Mouse (Mus musculus) leukemia stem cell, adult 10-12 weeks (primary cell): ENCODE measurements around the gene Daxx. TPM values are rescaled to one million over a fixed set of nuclear protein-coding genes. Genes with fewer than 3 reads are reported as not detected.

ENCODE experiments used
- polyA plus RNA-seq: library from polyadenylated mRNA; stranded (reverse); fragments of >175 nt; gene quantifications from 2 replicates; pipeline ENCODE4 v1.2.3, GENCODE M21; 2012; ENCODE audit warnings: low replicate concordance

The Daxx gene
- polyA plus RNA-seq = 28.6 and 32.1 TPM in 2 replicates

GRCm38 (mm10) chr17:33909077-33909868, at the start of gene Daxx:
Gene Daxx, plus strand, starts transcription at chr17:33909414.

GRCm38 (mm10) chr17:33873537-33873936, 35.7 kb upstream of the Daxx start, which contains the start of gene Gm7029:
Gene Gm7029, plus strand, starts transcription at chr17:33873837.

GRCm38 (mm10) chr17:33890533-33891059, 18.6 kb upstream of the Daxx start, which contains the start of gene Kifc1:
Gene Kifc1, minus strand, starts transcription at chr17:33890661.

GRCm38 (mm10) chr17:33904835-33905234, 4.4 kb upstream of the Daxx start, which contains the start of gene Platr17:
Gene Platr17, plus strand, starts transcription at chr17:33905135.

GRCm38 (mm10) chr17:33915671-33916250, 6.5 kb downstream of the Daxx start, which contains the start of the genes Tapbp and Zbtb22:
Gene Tapbp, plus strand, starts transcription at chr17:33915899.
Gene Zbtb22, plus strand, starts transcription at chr17:33915904.

GRCm38 (mm10) chr17:33929371-33930279, 20.4 kb downstream of the Daxx start, which contains the start of gene Rgl2:
Gene Rgl2, plus strand, starts transcription at chr17:33929543.

GRCm38 (mm10) chr17:33940206-33940805, 31.1 kb downstream of the Daxx start, which contains the start of the genes Pfdn6 and Wdr46:
Gene Pfdn6, minus strand, starts transcription at chr17:33940343.
Gene Wdr46, plus strand, starts transcription at chr17:33940660.

GRCm38 (mm10) chr17:33951021-33951946, 42.1 kb downstream of the Daxx start, which contains the start of gene B3galt4:
Gene B3galt4, minus strand, starts transcription at chr17:33951488.

GRCm38 (mm10) chr17:33955555-33956214, 46.5 kb downstream of the Daxx start, which contains the start of the genes Vps52 and Rps18:
Gene Vps52, plus strand, starts transcription at chr17:33955812.
Gene Rps18, minus strand, starts transcription at chr17:33956001.

Other genes starting within 250 kb of the Daxx start
- 235 and 638 TPM in 2 replicates for gene Hnrnpm, start 222.6 kb upstream of the Daxx start, polyA plus RNA-seq
- gene March2, start 190.7 kb upstream of the Daxx start, polyA plus RNA-seq = 32.8 and 113 TPM in 2 replicates
- 96.5 and 233 TPM in 2 replicates for gene Rab11b, start 148.9 kb upstream of the Daxx start, polyA plus RNA-seq
- 3.9 and 15.1 TPM in 2 replicates for gene Angptl4, start 127.6 kb upstream of the Daxx start, polyA plus RNA-seq
- gene Kank3, start 98.9 kb upstream of the Daxx start, polyA plus RNA-seq = 2.1 and 3.0 TPM in 2 replicates
- gene Rps28, start 84.9 kb upstream of the Daxx start, polyA plus RNA-seq = 128 and 1,150 TPM in 2 replicates
- gene Ndufa7, start 84.8 kb upstream of the Daxx start, polyA plus RNA-seq = 623 and 660 TPM in 2 replicates
- 29.9 and 33.2 TPM in 2 replicates for gene Cd320, start 66.3 kb upstream of the Daxx start, polyA plus RNA-seq
- gene Gm7029, start 35.6 kb upstream of the Daxx start, polyA plus RNA-seq = not detected in 2 replicates
- 74.4 and 87.4 TPM in 2 replicates for gene Kifc1, start 18.8 kb upstream of the Daxx start, polyA plus RNA-seq
- gene Platr17, start 4.3 kb upstream of the Daxx start, polyA plus RNA-seq = not detected in 2 replicates
- gene Tapbp, start 6.5 kb downstream of the Daxx start, polyA plus RNA-seq = 473 and 728 TPM in 2 replicates
- gene Zbtb22, start 6.5 kb downstream of the Daxx start, polyA plus RNA-seq = 60.2 and 119 TPM in 2 replicates
- 141 and 230 TPM in 2 replicates for gene Rgl2, start 20.1 kb downstream of the Daxx start, polyA plus RNA-seq
- gene Pfdn6, start 30.9 kb downstream of the Daxx start, polyA plus RNA-seq = 74.5 and 89.8 TPM in 2 replicates
- 94.9 and 266 TPM in 2 replicates for gene Wdr46, start 31.2 kb downstream of the Daxx start, polyA plus RNA-seq
- gene B3galt4, start 42.1 kb downstream of the Daxx start, polyA plus RNA-seq = 16.7 and 18.6 TPM in 2 replicates
- 51.6 and 65.2 TPM in 2 replicates for gene Vps52, start 46.4 kb downstream of the Daxx start, polyA plus RNA-seq
- 29.1 and 64.5 TPM in 2 replicates for gene Rps18, start 46.6 kb downstream of the Daxx start, polyA plus RNA-seq
- 253 and 752 TPM in 2 replicates for gene H2-K1, start 90.9 kb downstream of the Daxx start, polyA plus RNA-seq
- gene Ring1, start 115.3 kb downstream of the Daxx start, polyA plus RNA-seq = 42.1 and 63.7 TPM in 2 replicates
- 50.7 and 105 TPM in 2 replicates for gene H2-Ke6, start 118.6 kb downstream of the Daxx start, polyA plus RNA-seq
- 36.5 and 105 TPM in 2 replicates for gene Slc39a7, start 122.3 kb downstream of the Daxx start, polyA plus RNA-seq
- gene Rxrb, start 122.4 kb downstream of the Daxx start, polyA plus RNA-seq = 269 and 299 TPM in 2 replicates
- gene Col11a2, start 130.0 kb downstream of the Daxx start, polyA plus RNA-seq = 8.5 and 40.3 TPM in 2 replicates
- gene H2-Oa, start 182.9 kb downstream of the Daxx start, polyA plus RNA-seq = 9.6 and 71.7 TPM in 2 replicates
- 29.6 and 120 TPM in 2 replicates for gene H2-DMa, start 210.1 kb downstream of the Daxx start, polyA plus RNA-seq
- gene Brd2, start 213.2 kb downstream of the Daxx start, polyA plus RNA-seq = 446 and 549 TPM in 2 replicates
- gene H2-DMb2, start 233.9 kb downstream of the Daxx start, polyA plus RNA-seq = 73.6 and 78.6 TPM in 2 replicates
- gene H2-DMb1, start 243.7 kb downstream of the Daxx start, polyA plus RNA-seq = 2.3 and 4.0 TPM in 2 replicates